Mouse (Mus musculus): ENCODE measurements around the gene Asap3. TPM values are rescaled to one million over a fixed set of nuclear protein-coding genes. Genes with fewer than 3 reads are reported as not detected.

Gene Asap3
- polyA plus RNA-seq, 1 experiment from 2014 or later = 2.6 TPM

GRCm38 (mm10) chr4:136245681-136246080 lies 39.5 kb downstream of the Asap3 start:
- Histone ChIP-seq H3K4me1 (replicated peaks) (peaks cover 54% of the 10 kb centered on the region), H3K27ac (0 out of 2 replicates have a peak overlapping the region, but pooled peaks have one; percentile 85), H3K4me3 (no peak overlapping the region), H3K36me3 (no peaks in the 10 kb centered on the region), H3K27me3 (peaks cover 53% of the 10 kb centered on the region), H3K9ac (no peak overlapping the region), H3K4me2 (no peak overlapping the region), H3K9me3 (replicated peaks) (no peaks in the 10 kb centered on the region)
- WGBS = 54% methylated on average over 5 of the region's 5 CpGs
- no peak for ATAC-seq (replicated peaks; ENCODE audit: insufficient number of reproducible peaks, insufficient read depth, low FRiP score, low read depth)

- peak; percentile 53; the same call in 1 of the 2 replicates for ATAC-seq (replicated peaks; ENCODE audit: insufficient number of reproducible peaks, insufficient read depth, low FRiP score, low read depth)
- Histone ChIP-seq H3K9ac (peak overlapping the region; percentile 82), H3K4me3 (peak overlapping the region; percentile 79), H3K36me3 (no peaks in the 10 kb centered on the region), H3K9me3 (replicated peaks) (no peaks in the 10 kb centered on the region), H3K27me3 (peaks cover 53% of the 10 kb centered on the region), H3K27ac (peak overlapping the region; percentile 85), H3K4me2 (peak overlapping the region; percentile 92), H3K4me1 (replicated peaks) (peaks cover 54% of the 10 kb centered on the region)
- WGBS = 3% methylated on average over 12 of the region's 12 CpGs
Measured at GRCm38 (mm10) chr4:136246568-136246969, 40.4 kb downstream of the Asap3 start.

GRCm38 (mm10) chr4:136247386-136247728 lies 41.2 kb downstream of the Asap3 start:
- no peaks in the 10 kb centered on the region for H3K36me3 ChIP-seq
- no peak for ATAC-seq (replicated peaks; ENCODE audit: insufficient number of reproducible peaks, insufficient read depth, low FRiP score, low read depth)
- peak overlapping the region; percentile 85 for H3K27ac ChIP-seq
- peak overlapping the region; percentile 79 for H3K4me3 ChIP-seq
- peaks cover 54% of the 10 kb centered on the region for H3K4me1 ChIP-seq (replicated peaks)
- peak overlapping the region; percentile 82 for H3K9ac ChIP-seq
- no peaks in the 10 kb centered on the region for H3K9me3 ChIP-seq (replicated peaks)
- peak overlapping the region; percentile 92 for H3K4me2 ChIP-seq
- 3% methylated on average over 14 of the region's 14 CpGs for WGBS
- H3K27me3 ChIP-seq = peaks cover 53% of the 10 kb centered on the region

GRCm38 (mm10) chr4:136247729-136248463 lies 41.7 kb downstream of the Asap3 start, which contains the start of gene Tcea3:
TSS of gene Tcea3 (plus strand) at chr4:136247729.
- Histone ChIP-seq H3K4me1 (replicated peaks) (peaks cover 54% of the 10 kb centered on the region), H3K27me3 (peaks cover 53% of the 10 kb centered on the region), H3K4me2 (peak within 1 kb of the TSS; percentile 92), H3K27ac (peak within 1 kb of the TSS; percentile 85), H3K9ac (peak within 1 kb of the TSS; percentile 82), H3K36me3 (no peaks in the 10 kb centered on the region), H3K9me3 (replicated peaks) (no peaks in the 10 kb centered on the region), H3K4me3 (peak within 1 kb of the TSS; percentile 79)
- ATAC-seq (replicated peaks; ENCODE audit: insufficient number of reproducible peaks, insufficient read depth, low FRiP score, low read depth) = peak; percentile 73
- under 1% methylated on average over 46 of the region's 46 CpGs for WGBS

- WGBS = 2% methylated on average over 37 of the region's 37 CpGs
- Histone ChIP-seq H3K9me3 (replicated peaks) (no peaks in the 10 kb centered on the region), H3K4me1 (replicated peaks) (peaks cover 54% of the 10 kb centered on the region), H3K9ac (peak overlapping the region; percentile 82), H3K4me3 (peak overlapping the region; percentile 79), H3K36me3 (no peaks in the 10 kb centered on the region), H3K27ac (peak overlapping the region; percentile 85), H3K27me3 (peaks cover 47% of the 10 kb centered on the region), H3K4me2 (peak overlapping the region; percentile 92)
- ATAC-seq (replicated peaks; ENCODE audit: insufficient number of reproducible peaks, insufficient read depth, low FRiP score, low read depth) = peak; percentile 12; the same call in 1 of the 2 replicates
Measured at GRCm38 (mm10) chr4:136248464-136249331, 42.5 kb downstream of the Asap3 start.

- peaks cover 54% of the 10 kb centered on the region for H3K4me1 ChIP-seq (replicated peaks)
- H3K9ac ChIP-seq = peak overlapping the region; percentile 82
- 14% methylated on average over 11 of the region's 11 CpGs for WGBS
- no peaks in the 10 kb centered on the region for H3K9me3 ChIP-seq (replicated peaks)
- peaks cover 45% of the 10 kb centered on the region for H3K27me3 ChIP-seq
- H3K4me3 ChIP-seq = peak overlapping the region; percentile 79
- H3K36me3 ChIP-seq = no peaks in the 10 kb centered on the region
- H3K27ac ChIP-seq = peak overlapping the region; percentile 85; the same call in 1 of the 2 replicates
- peak overlapping the region; percentile 92 for H3K4me2 ChIP-seq
- no peak for ATAC-seq (replicated peaks; ENCODE audit: insufficient number of reproducible peaks, insufficient read depth, low FRiP score, low read depth)
Measured at GRCm38 (mm10) chr4:136249332-136249647, 43.1 kb downstream of the Asap3 start.

- Histone ChIP-seq H3K9me3 (replicated peaks) (no peaks in the 10 kb centered on the region), H3K4me2 (peak overlapping the region; percentile 92), H3K4me1 (replicated peaks) (peaks cover 51% of the 10 kb centered on the region), H3K36me3 (no peaks in the 10 kb centered on the region), H3K27me3 (peaks cover 40% of the 10 kb centered on the region), H3K4me3 (peak overlapping the region; percentile 79), H3K27ac (peak overlapping the region; percentile 85; the same call in 1 of the 2 replicates), H3K9ac (no peak overlapping the region)
- 0 out of 2 replicates have a peak, but pooled peaks have one; percentile 24 for ATAC-seq (replicated peaks; ENCODE audit: insufficient number of reproducible peaks, insufficient read depth, low FRiP score, low read depth)
- WGBS = 31% methylated on average over 9 of the region's 9 CpGs
Measured at GRCm38 (mm10) chr4:136249780-136250179, 43.6 kb downstream of the Asap3 start.

GRCm38 (mm10) chr4:136255919-136256318 lies 49.8 kb downstream of the Asap3 start:
- no peak overlapping the region for H3K27ac ChIP-seq
- WGBS = 38% methylated on average over 6 of the region's 6 CpGs

GRCm38 (mm10) chr4:136256696-136257095 lies 50.5 kb downstream of the Asap3 start:
- Histone ChIP-seq H3K4me1 (replicated peaks) (peaks cover 16% of the 10 kb centered on the region), H3K27ac (no peak overlapping the region), H3K4me2 (no peak overlapping the region), H3K36me3 (no peaks in the 10 kb centered on the region; the same call in 1 of the 2 replicates), H3K27me3 (no peaks in the 10 kb centered on the region), H3K9ac (no peak overlapping the region), H3K4me3 (no peak overlapping the region), H3K9me3 (replicated peaks) (no peaks in the 10 kb centered on the region)
- WGBS = 65% methylated on average over 10 of the region's 10 CpGs
- ATAC-seq (replicated peaks; ENCODE audit: insufficient number of reproducible peaks, insufficient read depth, low FRiP score, low read depth) = no peak

More at GRCm38 (mm10) chr4:136255919-136256318, 49.8 kb downstream of the Asap3 start:
- H3K36me3 ChIP-seq = no peaks in the 10 kb centered on the region; the same call in 1 of the 2 replicates
- ATAC-seq (replicated peaks; ENCODE audit: insufficient number of reproducible peaks, insufficient read depth, low FRiP score, low read depth) = no peak
- no peak overlapping the region for H3K4me3 ChIP-seq
- peaks cover 8% of the 10 kb centered on the region; the same call in 1 of the 2 replicates for H3K4me1 ChIP-seq (replicated peaks)
- H3K4me2 ChIP-seq = no peak overlapping the region
- no peaks in the 10 kb centered on the region for H3K27me3 ChIP-seq
- H3K9me3 ChIP-seq (replicated peaks) = no peaks in the 10 kb centered on the region
- H3K9ac ChIP-seq = no peak overlapping the region

GRCm38 (mm10) chr4:136259916-136260315 lies 53.8 kb downstream of the Asap3 start:
- H3K4me1 ChIP-seq (replicated peaks) = peaks cover 22% of the 10 kb centered on the region
- 60% methylated on average over 3 of the region's 3 CpGs for WGBS
- H3K9me3 ChIP-seq (replicated peaks) = no peaks in the 10 kb centered on the region
- peak overlapping the region; percentile 83 for H3K27ac ChIP-seq
- no peaks in the 10 kb centered on the region for H3K27me3 ChIP-seq
- no peak for ATAC-seq (replicated peaks; ENCODE audit: insufficient number of reproducible peaks, insufficient read depth, low FRiP score, low read depth)
- no peaks in the 10 kb centered on the region; the same call in 1 of the 2 replicates for H3K36me3 ChIP-seq
- H3K9ac ChIP-seq = no peak overlapping the region
- H3K4me3 ChIP-seq = no peak overlapping the region
- no peak overlapping the region for H3K4me2 ChIP-seq

- peak overlapping the region; percentile 83 for H3K27ac ChIP-seq
- peaks cover 22% of the 10 kb centered on the region for H3K4me1 ChIP-seq (replicated peaks)
- H3K36me3 ChIP-seq = no peaks in the 10 kb centered on the region; the same call in 1 of the 2 replicates
- H3K27me3 ChIP-seq = no peaks in the 10 kb centered on the region
- H3K9ac ChIP-seq = no peak overlapping the region
- H3K4me3 ChIP-seq = no peak overlapping the region
- 25% methylated on average over 10 of the region's 10 CpGs for WGBS
- peak; percentile 69 for ATAC-seq (replicated peaks; ENCODE audit: insufficient number of reproducible peaks, insufficient read depth, low FRiP score, low read depth)
- H3K4me2 ChIP-seq = no peak overlapping the region
- no peaks in the 10 kb centered on the region for H3K9me3 ChIP-seq (replicated peaks)
Measured at GRCm38 (mm10) chr4:136260491-136261180, 54.5 kb downstream of the Asap3 start.

All from heart, embryonic 15.5 days (tissue).